Mouse (Mus musculus) liver, adult 2 months (tissue): Measurements from ENCODE around the gene Timp3. TPM values are rescaled to one million over a fixed set of nuclear protein-coding genes. Genes with fewer than 3 reads are reported as not detected.

Experiments
- DNase-seq: peaks from one replicate; pipeline ENCODE4 v3.0.0-alpha.2; 2011; ENCODE audit warnings: low read depth, low spot score; ENCODE audit errors: extremely low read depth
- H3K27ac ChIP-seq: fragments of 200-500 bp; replicated peaks from 2 replicates; pipeline ENCODE4 v1.5.1; 2012; ENCODE audit warnings: low read depth, mild to moderate bottlenecking, control low read depth, inconsistent platforms, low read length; ENCODE audit not compliant: insufficient read depth
- H3K27me3 ChIP-seq: fragments of 200-500 bp; 2 replicates; pipeline ENCODE4 v1.6.1; 2012; ENCODE audit warnings: mild to moderate bottlenecking, moderate library complexity, low read length, inconsistent platforms; ENCODE audit not compliant: control insufficient read depth, insufficient read depth
- H3K36me3 ChIP-seq: fragments of 200-500 bp; 2 replicates; pipeline ENCODE4 v1.6.1; 2012; ENCODE audit warnings: low read length, inconsistent platforms; ENCODE audit not compliant: control insufficient read depth, insufficient read depth
- H3K4me1 ChIP-seq: fragments of 200-500 bp; 2 replicates; pipeline ENCODE4 v1.6.1; 2011; ENCODE audit warnings: low read length; ENCODE audit not compliant: control insufficient read depth, insufficient read depth
- H3K4me3 ChIP-seq: fragments of 200-500 bp; 2 replicates; pipeline ENCODE4 v1.5.1; 2011; ENCODE audit warnings: low read depth, mild to moderate bottlenecking, control low read depth, low read length, moderate library complexity; ENCODE audit not compliant: insufficient read depth
- H3K79me2 ChIP-seq: fragments of 200-500 bp; 2 replicates; pipeline ENCODE4 v1.6.1; 2012; ENCODE audit warnings: inconsistent platforms, mild to moderate bottlenecking, low read length, moderate library complexity; ENCODE audit not compliant: control insufficient read depth, insufficient read depth
- H3K9ac ChIP-seq: fragments of 200-500 bp; 2 replicates; pipeline ENCODE4 v1.6.1; 2012; ENCODE audit warnings: low read depth, mild to moderate bottlenecking, control low read depth, inconsistent platforms, low read length
- CTCF ChIP-seq: fragments of 200-500 bp; IDR thresholded peaks from 2 replicates; pipeline ENCODE4 v1.5.1; 2011; ENCODE audit warnings: low read depth, low read length, control low read depth
- POLR2A ChIP-seq: fragments of 200-500 bp; IDR thresholded peaks from 2 replicates; pipeline ENCODE4 v1.6.1; 2011; ENCODE audit warnings: low read length, control low read depth; ENCODE audit not compliant: insufficient read depth; ENCODE audit errors: extremely low read depth
- WGBS: fragments of 180-500 bp; shearing (Covaris S2); methylation state at CpG from one replicate; pipeline ENCODE4 v1.1.7; 2018; 5-methylcytosine and 5-hydroxymethylcytosine counted together
- polyA plus RNA-seq: library from polyadenylated mRNA; depleted of rRNA; stranded (reverse); fragments of >200 nt; gene quantifications from 2 replicates; pipeline ENCODE4 v1.2.3, GENCODE M21; 2012
- total RNA-seq: library from RNA; depleted of rRNA; stranded (reverse); fragments of >200 nt; gene quantifications from 2 replicates; pipeline ENCODE4 v1.2.3, GENCODE M21; 2014

Gene Timp3
- total and polyA plus RNA-seq, 2 experiments, result 5.2 to 12.8 TPM

DNA sequence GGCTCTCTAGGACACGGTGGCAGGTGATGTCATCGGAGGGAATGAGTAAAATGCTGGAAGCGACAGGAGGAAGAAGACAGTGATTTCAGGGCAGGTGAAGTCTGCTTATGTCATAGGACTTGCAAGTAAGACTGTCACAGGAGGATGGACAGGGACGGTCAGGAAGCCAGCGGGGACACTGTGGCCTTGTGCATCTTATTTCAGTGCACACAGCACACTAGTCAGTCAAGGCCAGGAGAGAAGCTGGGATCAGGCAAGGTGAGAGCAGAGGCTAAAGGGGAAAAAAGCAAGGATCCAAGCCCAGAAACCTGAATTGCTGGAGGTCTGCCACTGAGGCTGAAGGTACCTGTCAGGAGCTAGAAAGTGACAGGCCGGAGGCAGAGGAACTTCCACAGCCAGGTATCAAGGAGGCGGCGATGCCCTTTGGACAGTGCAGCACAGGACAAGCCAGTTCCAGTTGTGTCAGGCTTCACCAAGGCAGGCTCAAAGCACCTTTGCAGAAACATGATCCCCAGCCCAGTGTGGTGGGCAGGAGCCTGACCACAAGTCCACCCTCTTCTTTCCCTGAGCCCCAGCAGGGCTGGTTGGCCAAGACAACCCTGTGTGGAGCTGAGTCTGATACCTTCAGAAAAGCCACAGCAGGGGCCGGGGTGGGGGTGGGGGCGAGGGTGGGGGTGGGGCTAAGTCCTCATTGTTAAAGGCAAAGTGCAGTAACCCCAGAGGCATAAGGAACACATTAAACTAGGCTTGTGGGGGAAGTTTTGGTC is 5.4 kb upstream of the Timp3 start:
- H3K27ac ChIP-seq, result no peak overlapping the region
- H3K36me3 ChIP-seq, result no peaks in the 10 kb centered on the region
- H3K27me3 ChIP-seq, result no peaks in the 10 kb centered on the region
- no peaks in the 10 kb centered on the region for H3K79me2 ChIP-seq
- DNase-seq, result no peak
- peaks cover 1% of the 10 kb centered on the region; the same call in 1 of the 2 replicates for H3K4me1 ChIP-seq
- H3K4me3 ChIP-seq, result no peak overlapping the region
- no peak for TF ChIP-seq CTCF
- no peak overlapping the region for H3K9ac ChIP-seq
- WGBS, result 77% methylated on average over 10 of the region's 10 CpGs

DNA sequence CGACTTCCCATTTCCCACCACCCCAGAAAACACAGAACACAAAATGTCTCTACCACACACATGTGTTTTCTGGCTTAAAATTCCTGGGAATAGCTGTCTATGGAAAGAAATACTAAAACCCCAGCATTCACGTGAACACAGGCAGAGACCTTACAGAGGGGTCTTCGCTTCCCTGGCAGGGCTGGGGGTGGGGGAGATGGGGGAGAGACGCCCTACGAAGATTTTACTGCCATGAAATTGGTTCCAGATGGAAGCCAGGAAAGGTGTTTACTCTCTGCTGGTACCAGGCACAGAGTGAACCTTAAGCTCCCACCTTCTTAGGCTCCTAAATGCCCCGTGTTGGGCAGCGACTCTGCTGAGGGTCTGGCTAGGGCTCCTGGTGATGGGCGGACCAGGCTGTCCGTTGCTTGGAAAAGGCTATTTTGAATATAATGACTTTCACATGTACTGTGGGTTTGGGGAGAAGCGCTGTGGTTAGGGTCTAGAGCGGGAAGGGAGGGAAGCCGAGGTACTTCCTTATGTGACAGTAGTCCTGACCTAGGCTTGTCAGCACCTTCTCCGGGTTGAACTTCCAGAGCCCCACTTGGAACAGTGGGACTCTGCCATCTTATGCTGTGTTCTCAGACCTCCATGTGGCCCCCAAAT is 4.6 kb upstream of the Timp3 start:
- no peak for DNase-seq
- WGBS, result 57% methylated on average over 13 of the region's 13 CpGs
- TF ChIP-seq CTCF (no peak), POLR2A (no peak)
- H3K9ac ChIP-seq, result peak overlapping the region; percentile 45; the same call in 1 of the 2 replicates
- no peak overlapping the region for H3K27ac ChIP-seq
- no peaks in the 10 kb centered on the region for H3K36me3 ChIP-seq
- peaks cover 1% of the 10 kb centered on the region; the same call in 1 of the 2 replicates for H3K4me1 ChIP-seq
- no peaks in the 10 kb centered on the region for H3K27me3 ChIP-seq
- H3K79me2 ChIP-seq, result no peaks in the 10 kb centered on the region
- H3K4me3 ChIP-seq, result no peak overlapping the region

DNA sequence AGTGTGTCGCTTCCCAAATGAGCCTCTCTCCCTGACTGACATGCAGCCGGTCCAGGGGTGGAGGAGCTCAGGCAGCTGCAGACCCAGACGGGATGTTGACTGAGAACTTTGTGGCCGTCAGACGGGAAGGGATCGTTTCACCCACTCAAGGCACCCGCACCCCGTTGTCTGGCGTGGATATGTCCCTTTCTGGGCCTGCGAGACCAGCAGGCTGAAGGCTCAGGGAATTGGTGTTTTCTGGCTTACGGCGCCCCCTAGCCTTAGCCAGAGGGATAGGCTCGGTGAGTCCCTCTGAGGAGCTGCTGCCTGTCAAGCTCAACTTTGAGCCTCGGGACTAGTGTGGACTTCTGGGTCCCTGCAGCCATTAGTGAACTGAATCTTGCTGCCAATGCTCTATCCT is 4.1 kb upstream of the Timp3 start:
- Histone ChIP-seq H3K9ac (peak overlapping the region; percentile 45), H3K4me1 (peaks cover 1% of the 10 kb centered on the region; the same call in 1 of the 2 replicates), H3K27me3 (no peaks in the 10 kb centered on the region), H3K79me2 (no peaks in the 10 kb centered on the region), H3K36me3 (no peaks in the 10 kb centered on the region), H3K4me3 (no peak overlapping the region), H3K27ac (no peak overlapping the region)
- 7% methylated on average over 14 of the region's 14 CpGs for WGBS
- TF ChIP-seq CTCF (peak; percentile 96), POLR2A (no peak)
- DNase-seq, result peak; percentile 40

DNA sequence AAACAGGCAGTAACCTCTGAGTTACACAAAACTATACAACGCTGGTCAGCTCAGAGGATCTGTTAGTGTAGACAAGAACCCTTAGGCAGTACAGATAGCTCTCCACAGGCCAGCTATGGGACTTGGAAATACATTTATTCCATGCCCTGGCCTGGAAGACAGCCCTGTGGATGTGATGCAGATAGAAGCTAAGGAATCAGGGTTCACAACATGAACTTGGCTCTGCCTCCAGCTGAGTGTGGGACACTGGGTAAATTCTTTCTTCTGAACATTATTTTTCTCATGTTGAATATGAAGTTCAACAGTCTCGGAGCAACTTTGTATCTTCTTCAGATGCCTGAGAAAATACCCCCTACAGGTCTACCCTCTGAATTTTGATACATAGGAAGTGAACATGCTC is 2.9 kb upstream of the Timp3 start:
- Histone ChIP-seq H3K9ac (no peak overlapping the region), H3K4me1 (peaks cover 1% of the 10 kb centered on the region; the same call in 1 of the 2 replicates), H3K36me3 (no peaks in the 10 kb centered on the region), H3K79me2 (no peaks in the 10 kb centered on the region), H3K27me3 (no peaks in the 10 kb centered on the region; the same call in 1 of the 2 replicates), H3K4me3 (no peak overlapping the region), H3K27ac (no peak overlapping the region)
- no peak for DNase-seq
- 91% methylated on average over 2 of the region's 2 CpGs for WGBS
- TF ChIP-seq CTCF, result no peak
- TF ChIP-seq POLR2A, result no peak

DNA sequence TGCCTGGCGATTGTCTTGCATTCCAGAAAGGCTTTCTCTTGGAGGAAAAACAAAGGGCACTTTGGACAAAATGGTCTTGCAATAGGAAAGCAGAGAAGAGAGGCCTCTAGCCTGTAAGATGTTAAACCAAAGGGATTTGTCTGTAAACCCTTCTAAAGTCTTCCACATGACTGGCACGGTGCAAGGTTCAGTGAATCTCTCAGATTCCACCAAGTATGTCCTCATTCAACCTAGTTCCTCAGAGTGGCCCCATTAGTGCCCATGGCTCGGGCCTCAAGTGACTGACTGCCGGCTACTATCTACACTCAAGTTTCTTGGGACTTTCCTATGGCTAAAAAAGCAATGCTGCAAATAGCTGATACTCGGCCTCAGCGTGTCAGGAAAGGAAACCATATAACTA is 1.8 kb upstream of the Timp3 start:
- H3K9ac ChIP-seq, result no peak overlapping the region
- DNase-seq, result no peak
- H3K4me1 ChIP-seq, result peaks cover 1% of the 10 kb centered on the region; the same call in 1 of the 2 replicates
- no peak overlapping the region for H3K4me3 ChIP-seq
- TF ChIP-seq CTCF (no peak), POLR2A (no peak)
- H3K79me2 ChIP-seq, result no peaks in the 10 kb centered on the region
- H3K27ac ChIP-seq, result no peak overlapping the region
- WGBS, result 81% methylated on average over 6 of the region's 6 CpGs
- no peaks in the 10 kb centered on the region; the same call in 1 of the 2 replicates for H3K27me3 ChIP-seq
- no peaks in the 10 kb centered on the region for H3K36me3 ChIP-seq
